Mouse (Mus musculus): ENCODE results near the gene Tubg2.

GRCm38 (mm10) chr11:101112186-101112585, 43.5 kb upstream of the Tubg2 start:
- TF ChIP-seq CTCF (IDR thresholded peaks at IDR 0.05; ENCODE audit: control insufficient read depth, insufficient read depth, insufficient replicate concordance, low read depth, low read length) (no peak), POLR2A (IDR thresholded peaks at IDR 0.05; ENCODE audit: control insufficient read depth, low read depth, low read length) (no peak)

Data from testis, adult 2 months (tissue).